Mouse (Mus musculus): Measurements from ENCODE around the gene 1700001K19Rik. TPM values are rescaled to one million over a fixed set of nuclear protein-coding genes. Genes with fewer than 3 reads are reported as not detected.
A peak's percentile ranks its signal among the peaks of the same experiment; 100 is the strongest.
"Not testable (repeated sequence)": the region's sequence is repeated elsewhere in the genome, so short reads cannot be mapped to it uniquely, and the experiment has no call there.

1700001K19Rik gene
- total and polyA plus RNA-seq, 3 experiments, result 0.12 TPM; not detected in 2

- 8% methylated on average over 8 of the region's 8 CpGs for WGBS
Observed at GRCm38 (mm10) chr12:110703008-110703471, 20.6 kb upstream of the 1700001K19Rik start.

GRCm38 (mm10) chr12:110702556-110702955, 20.1 kb upstream of the 1700001K19Rik start, which contains the start of gene Hsp90aa1:
Hsp90aa1 (minus strand) TSS chr12:110702728.
- H3K4me3 ChIP-seq, result no peak within 1 kb of the TSS
- H3K79me2 ChIP-seq (replicated peaks; ENCODE audit: control insufficient read depth, insufficient read depth, low read length), result no peaks in the 10 kb centered on the region
- no peaks in the 10 kb centered on the region for H3K36me3 ChIP-seq (ENCODE audit: control insufficient read depth, insufficient read depth, low read length)
- intact Hi-C loops (cut with DNase I), result loop anchor here (2.0 kb wide), 3 partner anchors 36 to 284 kb away; no protein-coding TSS in a partner anchor
- peaks cover 3% of the 10 kb centered on the region for H3K4me1 ChIP-seq (ENCODE audit: control insufficient read depth, insufficient read depth, low read length)
- no peak for DNase-seq
- WGBS, result 48% methylated on average over 4 of the region's 4 CpGs
- no peak within 1 kb of the TSS for H3K27ac ChIP-seq
- TF ChIP-seq CTCF (IDR thresholded peaks at IDR 0.05) (no peak), EP300 (IDR thresholded peaks at IDR 0.05; ENCODE audit: insufficient read depth, low read depth, low read length) (no peak), POLR2A (IDR thresholded peaks at IDR 0.05; ENCODE audit: insufficient read depth, low read depth, low read length) (no peak)
- peak within 1 kb of the TSS; percentile 60 for H3K9ac ChIP-seq (ENCODE audit: low read depth, low read length)
- no peaks in the 10 kb centered on the region for H3K27me3 ChIP-seq (ENCODE audit: control insufficient read depth, insufficient read depth, low read length)

More at GRCm38 (mm10) chr12:110703008-110703471, 20.6 kb upstream of the 1700001K19Rik start:
- Histone ChIP-seq H3K4me3 (no peak overlapping the region), H3K4me1 (ENCODE audit: control insufficient read depth, insufficient read depth, low read length) (peaks cover 3% of the 10 kb centered on the region), H3K36me3 (ENCODE audit: control insufficient read depth, insufficient read depth, low read length) (no peaks in the 10 kb centered on the region), H3K79me2 (replicated peaks; ENCODE audit: control insufficient read depth, insufficient read depth, low read length) (no peaks in the 10 kb centered on the region), H3K27me3 (ENCODE audit: control insufficient read depth, insufficient read depth, low read length) (no peaks in the 10 kb centered on the region), H3K27ac (no peak overlapping the region), H3K9ac (ENCODE audit: low read depth, low read length) (peak overlapping the region; percentile 60)
- peak; percentile 86 to 90 for DNase-seq
- intact Hi-C loops (cut with DNase I), result loop anchor here (2.0 kb wide), 3 partner anchors 36 to 284 kb away; no protein-coding TSS in a partner anchor
- TF ChIP-seq EP300 (IDR thresholded peaks at IDR 0.05; ENCODE audit: insufficient read depth, low read depth, low read length), result peak; percentile 52; the same call in 1 of the 2 replicates
- no peak for TF ChIP-seq POLR2A (IDR thresholded peaks at IDR 0.05; ENCODE audit: insufficient read depth, low read depth, low read length)

GRCm38 (mm10) chr12:110701363-110701762, 18.9 kb upstream of the 1700001K19Rik start:
- DNase-seq; H3K36me3 ChIP-seq (ENCODE audit: control insufficient read depth, insufficient read depth, low read length); intact Hi-C loops (cut with DNase I); H3K27me3 ChIP-seq (ENCODE audit: control insufficient read depth, insufficient read depth, low read length); H3K9ac ChIP-seq (ENCODE audit: low read depth, low read length); H3K79me2 ChIP-seq (replicated peaks; ENCODE audit: control insufficient read depth, insufficient read depth, low read length); H3K4me1 ChIP-seq (ENCODE audit: control insufficient read depth, insufficient read depth, low read length); H3K27ac ChIP-seq; H3K4me3 ChIP-seq: not testable (repeated sequence)
- 56% methylated on average over 3 of the region's 3 CpGs for WGBS

- no peak overlapping the region for H3K9ac ChIP-seq (ENCODE audit: low read depth, low read length)
- no peak for TF ChIP-seq POLR2A (IDR thresholded peaks at IDR 0.05; ENCODE audit: insufficient read depth, low read depth, low read length)
- TF ChIP-seq EP300 (IDR thresholded peaks at IDR 0.05; ENCODE audit: insufficient read depth, low read depth, low read length), result no peak
- no peak for TF ChIP-seq CTCF (IDR thresholded peaks at IDR 0.05)
- H3K79me2 ChIP-seq (replicated peaks; ENCODE audit: control insufficient read depth, insufficient read depth, low read length), result peaks cover 2% of the 10 kb centered on the region; the same call in 1 of the 2 replicates
- no peak overlapping the region for H3K27ac ChIP-seq
- 86% methylated on average over 2 of the region's 2 CpGs for WGBS
- intact Hi-C loops (cut with DNase I), result no loop called here
- H3K4me3 ChIP-seq, result no peak overlapping the region
- H3K27me3 ChIP-seq (ENCODE audit: control insufficient read depth, insufficient read depth, low read length), result no peaks in the 10 kb centered on the region
- H3K4me1 ChIP-seq (ENCODE audit: control insufficient read depth, insufficient read depth, low read length), result peaks cover 4% of the 10 kb centered on the region
- DNase-seq, result no peak
- no peaks in the 10 kb centered on the region for H3K36me3 ChIP-seq (ENCODE audit: control insufficient read depth, insufficient read depth, low read length)
Observed at GRCm38 (mm10) chr12:110700730-110701129, 18.3 kb upstream of the 1700001K19Rik start.

GRCm38 (mm10) chr12:110699171-110699547, 16.7 kb upstream of the 1700001K19Rik start:
- Histone ChIP-seq H3K4me1 (ENCODE audit: control insufficient read depth, insufficient read depth, low read length) (peaks cover 4% of the 10 kb centered on the region), H3K36me3 (ENCODE audit: control insufficient read depth, insufficient read depth, low read length) (peaks cover 9% of the 10 kb centered on the region), H3K79me2 (replicated peaks; ENCODE audit: control insufficient read depth, insufficient read depth, low read length) (peaks cover 2% of the 10 kb centered on the region; the same call in 1 of the 2 replicates), H3K9ac (ENCODE audit: low read depth, low read length) (no peak overlapping the region), H3K27ac (no peak overlapping the region), H3K4me3 (no peak overlapping the region), H3K27me3 (ENCODE audit: control insufficient read depth, insufficient read depth, low read length) (no peaks in the 10 kb centered on the region)
- 38% methylated on average over 2 of the region's 2 CpGs for WGBS
- no peak for DNase-seq
- TF ChIP-seq CTCF (IDR thresholded peaks at IDR 0.05) (no peak), EP300 (IDR thresholded peaks at IDR 0.05; ENCODE audit: insufficient read depth, low read depth, low read length) (no peak), POLR2A (IDR thresholded peaks at IDR 0.05; ENCODE audit: insufficient read depth, low read depth, low read length) (no peak)
- intact Hi-C loops (cut with DNase I), result no loop called here

- peaks cover 2% of the 10 kb centered on the region; the same call in 1 of the 2 replicates for H3K79me2 ChIP-seq (replicated peaks; ENCODE audit: control insufficient read depth, insufficient read depth, low read length)
- no peak overlapping the region for H3K27ac ChIP-seq
- no peak for DNase-seq
- intact Hi-C loops (cut with DNase I), result loop anchor here (1.0 kb wide), 1 partner anchor 251 kb away; the partner anchor contains the start of gene Ppp2r5c
- H3K36me3 ChIP-seq (ENCODE audit: control insufficient read depth, insufficient read depth, low read length), result peaks cover 12% of the 10 kb centered on the region
- no peak overlapping the region for H3K9ac ChIP-seq (ENCODE audit: low read depth, low read length)
- no peaks in the 10 kb centered on the region for H3K27me3 ChIP-seq (ENCODE audit: control insufficient read depth, insufficient read depth, low read length)
- 58% methylated on average over 15 of the region's 15 CpGs for WGBS
- TF ChIP-seq POLR2A (IDR thresholded peaks at IDR 0.05; ENCODE audit: insufficient read depth, low read depth, low read length) (no peak), CTCF (IDR thresholded peaks at IDR 0.05) (no peak), EP300 (IDR thresholded peaks at IDR 0.05; ENCODE audit: insufficient read depth, low read depth, low read length) (no peak)
- no peak overlapping the region for H3K4me3 ChIP-seq
- peaks cover 4% of the 10 kb centered on the region for H3K4me1 ChIP-seq (ENCODE audit: control insufficient read depth, insufficient read depth, low read length)
Observed at GRCm38 (mm10) chr12:110698523-110699170, 16.2 kb upstream of the 1700001K19Rik start.

Measured in heart, adult 2 months (tissue).